Mouse (Mus musculus): ENCODE measurements around the gene Selenov.

- no peak for TF ChIP-seq POLR2A (IDR thresholded peaks at IDR 0.05; ENCODE audit: borderline replicate concordance, low read depth, low read length)
- TF ChIP-seq CTCF (IDR thresholded peaks at IDR 0.05; ENCODE audit: low read depth, low read length): no peak
Observed at GRCm38 (mm10) chr7:28306216-28306615, 15.2 kb upstream of the Selenov start.

Measured in bone marrow macrophage, adult 2 months (primary cell).